Mouse (Mus musculus): ENCODE results near the gene Adarb2.

DNA sequence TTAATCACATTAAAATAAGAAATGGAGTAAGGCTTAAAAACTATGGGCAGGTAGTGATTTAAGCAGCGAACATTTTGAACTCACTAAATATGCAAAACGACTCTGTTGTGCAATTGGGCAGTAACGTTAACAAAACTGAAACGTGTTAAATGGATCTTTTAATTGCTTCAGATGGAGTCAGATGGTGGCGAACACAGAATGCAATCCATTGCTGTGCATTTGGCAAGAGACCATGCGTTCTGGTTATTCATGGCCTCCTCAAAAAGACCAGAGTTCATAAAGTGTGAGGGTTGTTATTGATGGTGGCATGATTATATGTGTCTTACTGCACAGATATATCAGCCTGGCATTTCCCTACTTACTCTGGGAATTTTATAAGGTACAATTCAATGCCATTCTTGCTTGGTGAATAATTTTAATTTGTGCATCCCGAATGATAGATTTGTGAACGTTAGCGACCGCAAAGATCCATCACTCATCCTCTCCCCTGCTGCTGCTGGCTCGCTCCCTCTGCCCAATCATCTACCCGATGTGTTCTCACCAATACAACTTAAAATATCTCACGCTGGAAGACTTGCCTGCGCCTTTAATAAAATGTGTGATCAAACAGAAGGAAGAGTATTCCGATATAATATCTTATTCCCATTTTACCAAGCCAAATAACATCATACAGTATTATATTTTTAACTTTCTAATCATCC is 221.5 kb downstream of the Adarb2 start:
- TF ChIP-seq CTCF (IDR thresholded peaks at IDR 0.05; ENCODE audit: control insufficient read depth, insufficient read depth, low read length) (no peak), POLR2A (IDR thresholded peaks at IDR 0.05; ENCODE audit: borderline replicate concordance, control insufficient read depth, low read depth, low read length) (no peak)
